Mouse (Mus musculus) E14TG2a.4 (cell line): ENCODE results near the gene Abl2.

Experiments
- H3K27me3 ChIP-seq: 2 replicates; pipeline ENCODE4 v1.6.1; 2014; ENCODE audit warnings: low read length, control low read depth; ENCODE audit not compliant: insufficient read depth
- H3K36me3 ChIP-seq: 2 replicates; pipeline ENCODE4 v1.6.1; 2014; ENCODE audit warnings: low read length, control low read depth; ENCODE audit not compliant: insufficient read depth
- H3K4me1 ChIP-seq: replicated peaks from 2 replicates; pipeline ENCODE4 v1.6.1; 2014; ENCODE audit warnings: low read depth, low read length, control low read depth
- H3K4me3 ChIP-seq: replicated peaks from 2 replicates; pipeline ENCODE4 v1.5.1; 2014; ENCODE audit warnings: mild to moderate bottlenecking, low read length
- H3K9me3 ChIP-seq: 2 replicates; pipeline ENCODE4 v1.6.1; 2014; ENCODE audit warnings: low read length, control low read depth
- CTCF ChIP-seq: conservative IDR thresholded peaks from 2 replicates; pipeline ENCODE4 v1.5.1; 2014; ENCODE audit warnings: low read length
- NANOG ChIP-seq: IDR thresholded peaks from 2 replicates; pipeline ENCODE4 v1.6.1; 2014; ENCODE audit warnings: borderline replicate concordance, low read length, mixed read lengths
- POU5F1 ChIP-seq: IDR thresholded peaks from 2 replicates; pipeline ENCODE4 v1.6.1; 2014; ENCODE audit warnings: low read length, borderline replicate concordance

Abl2 gene

DNA sequence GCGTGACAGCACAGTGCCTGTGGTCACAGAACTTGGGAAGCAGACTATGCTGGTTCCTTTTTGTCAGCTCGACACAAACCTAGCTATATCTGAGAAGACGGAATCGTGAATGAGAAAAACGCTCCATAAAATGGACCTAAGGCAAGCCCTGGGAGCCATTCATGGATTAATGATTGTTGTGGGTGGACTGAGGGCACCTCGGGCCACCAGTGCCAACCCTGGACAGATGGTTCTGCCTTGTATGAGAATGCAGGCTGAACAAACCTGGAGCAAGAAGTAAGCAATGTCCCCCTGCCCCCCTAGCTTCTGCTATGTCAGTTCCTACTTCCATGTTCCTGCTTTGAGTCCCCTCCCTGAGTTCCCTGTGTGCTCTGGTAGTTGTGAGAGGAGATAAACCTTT lies 20.9 kb upstream of the Abl2 start:
- no peaks in the 10 kb centered on the region for H3K36me3 ChIP-seq
- H3K27me3 ChIP-seq = no peaks in the 10 kb centered on the region
- no peak overlapping the region for H3K4me3 ChIP-seq
- peaks cover 4% of the 10 kb centered on the region; the same call in 1 of the 2 replicates for H3K4me1 ChIP-seq
- TF ChIP-seq POU5F1 = no peak
- no peak for TF ChIP-seq CTCF
- TF ChIP-seq NANOG = no peak
- H3K9me3 ChIP-seq = peaks cover 5% of the 10 kb centered on the region; the same call in 1 of the 2 replicates

DNA sequence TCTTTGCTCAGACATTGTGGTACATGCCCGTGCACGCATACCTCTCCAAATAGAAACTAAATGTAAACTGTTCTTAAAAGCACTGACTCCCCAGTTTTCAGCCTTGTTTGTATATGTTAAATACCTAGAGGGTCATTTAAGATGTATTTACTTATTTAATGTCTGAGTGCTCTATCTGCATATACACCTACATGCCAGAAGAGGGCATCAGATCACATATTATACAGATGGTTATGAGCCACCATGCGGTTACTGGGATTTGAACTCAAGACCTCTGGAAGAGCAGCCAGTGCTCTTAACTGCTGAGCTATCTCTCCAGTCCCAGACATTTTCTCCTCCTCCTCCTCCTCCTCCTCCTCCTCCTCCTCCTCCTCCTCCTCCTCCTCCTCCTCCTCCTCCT lies 20.2 kb upstream of the Abl2 start:
- H3K4me3 ChIP-seq = no peak overlapping the region
- no peaks in the 10 kb centered on the region for H3K27me3 ChIP-seq
- H3K36me3 ChIP-seq = no peaks in the 10 kb centered on the region
- H3K4me1 ChIP-seq = no peaks in the 10 kb centered on the region
- H3K9me3 ChIP-seq = peaks cover 5% of the 10 kb centered on the region; the same call in 1 of the 2 replicates
- TF ChIP-seq POU5F1 (no peak), NANOG (no peak), CTCF (peak; percentile 23)

DNA sequence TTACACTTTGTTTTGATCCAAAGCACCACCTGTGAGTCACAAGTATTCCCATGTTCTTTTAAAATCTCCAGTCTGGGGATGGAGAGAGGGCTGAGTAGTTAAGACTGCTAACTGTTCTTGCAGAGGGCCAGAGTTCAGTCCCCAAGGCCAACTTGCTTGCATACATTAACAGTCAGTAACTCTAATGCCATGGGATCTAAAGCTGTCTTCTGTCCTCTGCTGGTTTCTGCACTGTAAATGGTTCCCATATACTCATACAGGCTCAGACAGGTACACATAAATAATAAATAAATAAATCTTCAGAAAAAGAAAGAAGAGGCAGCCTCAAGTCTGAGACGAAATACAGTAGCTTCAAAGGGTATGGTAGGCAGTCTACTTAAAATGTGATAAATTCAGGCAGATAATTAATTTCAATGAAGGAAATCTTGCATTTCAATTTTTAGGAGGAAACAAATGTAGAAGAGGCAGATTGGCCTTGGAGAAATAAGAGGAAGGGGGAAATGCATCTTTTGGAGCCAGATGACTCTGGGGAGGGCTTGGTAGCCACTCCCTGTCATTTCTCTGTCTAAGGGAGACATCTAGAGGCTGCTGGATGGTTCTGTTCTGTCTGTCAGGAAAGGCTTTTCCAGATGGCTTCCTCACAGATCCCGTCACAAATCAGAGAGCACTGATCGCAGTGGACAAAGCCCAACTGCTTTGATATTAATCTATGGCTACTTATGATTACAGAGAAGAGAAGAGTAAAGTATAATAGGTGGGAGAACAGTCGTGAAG lies 18.6 kb upstream of the Abl2 start:
- peaks cover 5% of the 10 kb centered on the region; the same call in 1 of the 2 replicates for H3K9me3 ChIP-seq
- TF ChIP-seq CTCF = no peak; the same call in 1 of the 2 replicates
- no peak for TF ChIP-seq NANOG
- TF ChIP-seq POU5F1 = no peak
- H3K4me3 ChIP-seq = no peak overlapping the region

DNA sequence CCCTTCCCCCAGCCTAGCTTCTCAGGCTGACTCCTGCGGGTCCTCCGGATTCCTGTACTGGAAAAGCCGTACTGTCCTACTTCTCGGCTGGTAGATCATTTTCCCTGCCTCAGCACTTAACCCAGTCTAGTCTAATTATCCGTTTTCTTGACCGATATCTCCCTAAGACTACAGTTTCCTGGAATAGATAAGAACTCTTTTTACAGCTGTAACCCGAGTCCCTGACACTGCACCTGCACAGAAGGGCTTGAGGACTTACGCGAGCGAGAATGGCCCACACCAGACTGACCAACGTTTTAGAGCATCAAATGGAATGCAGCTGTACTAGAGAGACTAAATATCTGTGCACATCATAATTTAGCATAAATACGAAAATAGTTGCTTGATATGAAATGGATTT lies 14.6 kb upstream of the Abl2 start:
- TF ChIP-seq NANOG (no peak), POU5F1 (no peak)
- H3K27me3 ChIP-seq = peaks cover 3% of the 10 kb centered on the region; the same call in 1 of the 2 replicates
- no peaks in the 10 kb centered on the region for H3K9me3 ChIP-seq
- no peak overlapping the region for H3K4me3 ChIP-seq
- H3K4me1 ChIP-seq = peaks cover 4% of the 10 kb centered on the region; the same call in 1 of the 2 replicates
- H3K36me3 ChIP-seq = no peaks in the 10 kb centered on the region

More for the DNA sequence above, 18.6 kb upstream of the Abl2 start:
- H3K27me3 ChIP-seq = no peaks in the 10 kb centered on the region
- peaks cover 4% of the 10 kb centered on the region; the same call in 1 of the 2 replicates for H3K4me1 ChIP-seq
- H3K36me3 ChIP-seq = no peaks in the 10 kb centered on the region

DNA sequence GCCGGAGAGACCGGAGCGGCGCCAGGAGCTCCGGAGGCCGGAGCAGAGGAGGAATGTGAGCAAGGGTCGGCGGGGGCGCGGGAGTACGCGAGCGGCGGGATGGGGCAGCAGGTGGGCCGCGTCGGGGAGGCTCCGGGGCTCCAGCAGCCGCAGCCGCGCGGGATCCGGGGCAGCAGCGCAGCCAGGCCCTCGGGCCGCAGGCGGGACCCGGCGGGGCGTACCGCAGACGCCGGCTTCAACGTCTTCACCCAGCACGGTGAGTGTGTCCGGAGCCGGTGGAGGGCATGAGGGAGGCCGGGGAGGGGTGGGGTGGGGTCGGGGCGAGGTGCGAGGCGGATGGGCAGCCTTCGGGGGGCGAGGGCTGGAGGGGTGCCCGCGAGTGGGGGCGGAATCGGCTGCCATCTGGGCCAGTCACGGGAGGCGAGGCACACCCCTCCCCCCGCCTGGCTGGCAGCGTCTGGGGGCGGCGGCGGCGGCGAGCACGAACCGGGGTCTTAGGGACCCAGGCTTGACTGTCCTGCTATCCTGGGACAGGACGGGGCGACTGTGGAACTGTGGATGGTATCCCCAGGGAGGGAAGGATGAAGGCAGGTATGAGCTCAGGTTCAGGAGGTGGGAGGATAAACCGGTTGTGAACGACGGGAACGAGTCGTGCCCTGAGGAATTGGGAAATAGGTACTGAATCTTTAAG lies 509 bp downstream of the Abl2 start:
- Histone ChIP-seq H3K4me3 (peak overlapping the region; percentile 96), H3K27me3 (peaks cover 3% of the 10 kb centered on the region; the same call in 1 of the 2 replicates), H3K9me3 (no peaks in the 10 kb centered on the region), H3K4me1 (peaks cover 49% of the 10 kb centered on the region), H3K36me3 (peaks cover 9% of the 10 kb centered on the region; the same call in 1 of the 2 replicates)
- TF ChIP-seq CTCF = no peak
- no peak for TF ChIP-seq POU5F1
- TF ChIP-seq NANOG = no peak

DNA sequence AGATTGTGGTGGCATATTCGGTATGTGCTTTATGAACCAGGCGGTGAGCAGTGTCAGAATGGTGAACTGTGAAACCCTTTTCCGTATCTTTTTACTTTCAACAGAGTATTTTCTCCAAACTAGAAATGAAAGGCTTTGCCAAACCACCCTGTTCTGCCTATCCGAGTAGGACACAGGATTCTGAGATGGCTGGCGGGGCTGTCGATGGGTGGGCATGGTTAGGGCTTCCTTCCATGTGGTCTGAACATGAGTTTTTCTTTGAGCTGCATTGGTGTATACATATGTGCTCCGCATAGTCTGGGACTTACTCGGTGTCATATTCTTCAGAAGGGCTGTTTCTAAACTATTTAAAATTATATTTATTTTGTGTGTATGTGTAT lies 1.0 kb downstream of the Abl2 start:
- Histone ChIP-seq H3K36me3 (peaks cover 9% of the 10 kb centered on the region; the same call in 1 of the 2 replicates), H3K9me3 (no peaks in the 10 kb centered on the region), H3K27me3 (peaks cover 3% of the 10 kb centered on the region; the same call in 1 of the 2 replicates), H3K4me1 (peaks cover 54% of the 10 kb centered on the region), H3K4me3 (peak overlapping the region; percentile 96)
- TF ChIP-seq CTCF (no peak), POU5F1 (no peak), NANOG (no peak)

DNA sequence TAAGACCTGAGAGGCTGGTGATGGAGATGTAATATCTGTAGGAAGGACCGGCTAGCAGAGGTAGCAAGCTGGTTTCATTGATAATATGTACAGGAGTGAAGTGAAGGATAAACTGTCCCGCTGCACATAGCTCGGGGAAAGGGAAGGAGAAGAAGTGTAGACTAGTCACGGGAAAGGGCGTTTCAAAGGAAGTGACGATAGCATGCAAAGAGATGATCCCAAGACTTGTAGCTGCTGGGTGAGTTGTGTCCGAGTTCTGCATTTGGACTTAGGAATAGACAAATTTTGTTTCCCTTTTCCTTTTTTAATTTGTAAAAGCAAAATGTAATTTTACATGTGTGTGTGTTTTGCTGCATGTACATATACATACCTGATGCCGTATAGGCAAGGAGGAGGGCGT lies 1.9 kb downstream of the Abl2 start:
- Histone ChIP-seq H3K27me3 (peaks cover 3% of the 10 kb centered on the region; the same call in 1 of the 2 replicates), H3K4me1 (peaks cover 60% of the 10 kb centered on the region), H3K4me3 (peak overlapping the region; percentile 5; the same call in 1 of the 2 replicates), H3K9me3 (no peaks in the 10 kb centered on the region), H3K36me3 (peaks cover 9% of the 10 kb centered on the region; the same call in 1 of the 2 replicates)
- TF ChIP-seq POU5F1 (no peak), NANOG (no peak), CTCF (no peak)

DNA sequence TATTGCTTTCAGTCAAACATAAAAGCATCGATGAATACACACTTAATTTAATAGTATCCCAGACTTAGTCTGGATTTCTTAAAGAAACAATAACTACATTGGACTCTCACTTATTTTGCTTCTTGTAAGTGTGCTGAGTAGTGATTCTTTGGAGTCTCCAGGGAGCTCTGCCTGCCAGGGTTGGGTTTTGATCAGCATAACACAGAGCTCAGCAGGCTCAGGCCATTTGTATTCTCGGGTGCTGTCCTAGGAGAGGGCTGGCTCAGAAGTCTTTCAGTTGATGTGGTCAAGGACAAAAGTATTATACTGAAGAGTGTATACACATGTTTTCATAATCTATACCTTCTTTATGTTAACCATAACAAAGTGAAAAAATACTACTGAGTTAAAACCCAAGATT lies 6.7 kb downstream of the Abl2 start:
- Histone ChIP-seq H3K36me3 (peaks cover 9% of the 10 kb centered on the region; the same call in 1 of the 2 replicates), H3K9me3 (no peaks in the 10 kb centered on the region), H3K27me3 (no peaks in the 10 kb centered on the region), H3K4me1 (peaks cover 95% of the 10 kb centered on the region), H3K4me3 (no peak overlapping the region)
- TF ChIP-seq NANOG = no peak
- no peak for TF ChIP-seq POU5F1
- no peak for TF ChIP-seq CTCF
